Mouse (Mus musculus) kidney, postnatal 36 days (tissue): ENCODE measurements around the gene Rpia.

ENCODE experiments used
- DNase-seq, 2 experiments: peaks; one replicate each; pipeline ENCODE4 v3.0.0; 2021 to 2022; ENCODE audit warnings: mixed read lengths in 2 of 2

Rpia gene

GRCm38 (mm10) chr6:70747702-70748101, 44.3 kb downstream of the Rpia start:
- DNase-seq: no peak

DNA sequence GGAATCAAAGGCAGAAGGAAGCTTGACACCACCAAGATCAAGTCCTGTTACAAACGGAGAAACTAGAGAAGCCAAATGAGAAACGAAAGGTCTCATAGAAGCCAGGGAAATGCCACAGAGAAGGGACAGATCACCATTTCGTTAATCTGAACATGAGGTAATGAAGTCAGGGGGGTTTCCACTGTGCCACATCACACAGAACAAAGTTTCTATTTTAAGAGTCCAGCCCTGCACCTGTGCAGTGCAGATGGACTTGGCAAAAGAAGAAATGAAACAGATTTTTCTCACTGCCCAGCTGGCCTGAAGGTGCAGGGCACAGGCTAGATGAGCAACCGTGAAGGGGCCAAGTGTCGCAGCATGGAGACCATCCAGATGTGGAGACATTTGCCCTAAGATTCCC, 48.1 kb downstream of the Rpia start:
- DNase-seq: no peak

DNA sequence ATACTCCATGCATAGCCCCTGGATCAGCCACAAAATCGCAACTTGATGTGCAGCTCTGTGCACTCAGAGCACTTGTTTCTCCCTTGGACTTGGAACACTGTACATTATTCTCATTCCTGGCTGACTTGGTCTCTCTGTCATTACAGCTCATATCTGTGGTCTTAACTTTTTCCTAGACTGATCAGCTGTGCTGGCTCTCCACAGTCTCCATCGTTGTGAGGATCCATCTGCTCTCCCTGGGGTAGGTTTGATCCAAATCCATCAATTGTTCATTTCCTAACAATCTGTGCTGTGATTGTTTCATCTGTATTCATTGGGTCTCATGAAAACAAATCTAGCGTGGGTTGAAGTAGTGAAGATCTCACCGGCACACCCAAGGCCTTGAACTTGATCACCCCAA, 49.2 kb downstream of the Rpia start:
- DNase-seq: no peak

DNA sequence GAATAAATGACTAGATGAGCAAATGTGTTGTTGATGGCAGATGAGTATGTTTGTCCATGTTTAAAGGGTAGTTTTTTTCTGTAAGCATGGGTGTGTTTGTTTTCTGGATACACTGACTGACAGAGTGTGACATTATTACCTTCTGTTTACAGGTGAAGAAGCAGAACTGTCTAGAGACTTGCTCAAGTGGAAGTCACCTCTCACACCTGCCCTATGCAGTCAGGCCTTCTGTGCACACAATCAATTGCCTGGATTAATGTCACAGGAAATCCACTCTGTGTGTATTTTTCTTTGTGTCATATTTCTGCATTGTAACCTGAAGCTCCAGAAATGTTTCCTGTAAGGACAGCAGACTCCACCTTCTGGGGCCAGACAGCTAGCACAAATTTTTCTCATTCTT, 51.5 kb downstream of the Rpia start:
- no peak for DNase-seq

DNA sequence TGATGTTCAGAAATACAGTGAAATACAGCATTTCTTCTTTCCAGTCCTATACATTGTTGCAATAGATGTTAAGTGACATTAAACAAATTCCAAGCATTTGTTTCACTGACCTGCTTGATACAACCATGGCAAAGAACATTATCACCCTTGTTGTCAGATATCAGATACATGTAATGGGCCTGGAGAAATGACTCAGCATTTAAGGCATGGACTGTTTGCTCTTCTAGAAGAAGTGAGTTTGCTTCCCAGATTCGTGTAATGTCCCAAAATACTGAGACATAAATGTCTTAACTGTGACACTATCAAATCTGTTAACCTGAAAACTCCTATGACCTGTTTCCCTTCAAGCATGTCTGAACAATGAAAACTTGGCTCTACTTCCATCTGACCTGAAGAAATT, 52.6 kb downstream of the Rpia start:
- no peak for DNase-seq

DNA sequence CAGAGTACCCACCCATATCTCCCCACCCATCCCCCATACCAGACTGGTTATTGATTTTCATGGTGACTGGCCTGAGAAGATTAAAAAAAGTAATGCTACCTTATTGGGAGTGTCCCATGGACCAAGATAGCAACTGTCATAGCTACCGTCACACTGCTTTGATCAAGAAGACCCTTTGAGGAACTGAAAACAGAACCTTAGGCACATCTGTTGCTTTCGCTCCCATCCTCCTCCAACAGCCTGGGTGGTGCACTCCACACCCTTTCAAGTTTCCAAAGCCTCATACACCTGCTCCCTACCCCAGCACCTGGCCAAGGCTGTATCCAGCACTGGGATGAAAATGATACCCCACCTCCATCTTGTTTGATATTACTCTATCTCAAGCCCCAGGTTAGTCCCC, 56.5 kb downstream of the Rpia start:
- DNase-seq: no peak

DNA sequence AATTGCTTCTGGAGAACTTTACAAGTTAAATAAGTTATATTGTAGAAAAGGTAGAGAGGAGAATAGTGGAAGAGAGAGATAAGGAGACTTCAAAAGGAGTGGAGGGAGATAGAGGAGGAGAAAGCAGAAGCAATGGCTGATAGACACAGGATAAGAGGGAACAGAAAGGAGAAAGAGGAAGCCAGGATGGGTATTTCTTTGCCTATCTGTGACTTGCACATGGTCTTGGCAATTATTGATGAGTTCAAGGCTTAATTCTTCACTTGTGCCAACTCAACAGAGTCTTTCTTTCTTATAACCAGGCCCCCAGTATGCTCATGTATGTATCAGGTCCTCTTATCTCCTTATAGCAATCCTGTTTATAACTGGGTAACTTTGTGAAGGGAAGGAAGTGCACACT, 61.2 kb downstream of the Rpia start:
- DNase-seq: no peak

- DNase-seq: no peak
Observed at GRCm38 (mm10) chr6:70729125-70729524, 62.9 kb downstream of the Rpia start.

GRCm38 (mm10) chr6:70727094-70727721, 64.8 kb downstream of the Rpia start:
- no peak for DNase-seq

GRCm38 (mm10) chr6:70725639-70726038, 66.4 kb downstream of the Rpia start:
- no peak for DNase-seq

DNA sequence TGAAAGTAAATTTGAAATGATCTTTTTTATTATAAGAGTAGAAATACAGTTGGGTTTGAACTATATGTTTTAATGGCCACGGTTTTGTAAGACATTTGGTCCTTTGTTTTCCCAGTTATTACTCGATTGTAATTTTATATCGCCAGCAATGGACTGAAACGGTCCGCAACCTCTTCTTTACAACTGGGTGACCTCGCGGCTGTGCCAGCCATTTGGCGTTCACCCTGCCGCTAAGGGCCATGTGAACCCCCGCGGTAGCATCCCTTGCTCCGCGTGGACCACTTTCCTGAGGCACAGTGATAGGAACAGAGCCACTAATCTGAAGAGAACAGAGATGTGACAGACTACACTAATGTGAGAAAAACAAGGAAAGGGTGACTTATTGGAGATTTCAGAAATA, 67.3 kb downstream of the Rpia start:
- no peak for DNase-seq

- no peak for DNase-seq
Observed at GRCm38 (mm10) chr6:70722298-70722697, 69.7 kb downstream of the Rpia start.

- DNase-seq: no peak
Observed at GRCm38 (mm10) chr6:70718760-70719159, 73.3 kb downstream of the Rpia start.

DNA sequence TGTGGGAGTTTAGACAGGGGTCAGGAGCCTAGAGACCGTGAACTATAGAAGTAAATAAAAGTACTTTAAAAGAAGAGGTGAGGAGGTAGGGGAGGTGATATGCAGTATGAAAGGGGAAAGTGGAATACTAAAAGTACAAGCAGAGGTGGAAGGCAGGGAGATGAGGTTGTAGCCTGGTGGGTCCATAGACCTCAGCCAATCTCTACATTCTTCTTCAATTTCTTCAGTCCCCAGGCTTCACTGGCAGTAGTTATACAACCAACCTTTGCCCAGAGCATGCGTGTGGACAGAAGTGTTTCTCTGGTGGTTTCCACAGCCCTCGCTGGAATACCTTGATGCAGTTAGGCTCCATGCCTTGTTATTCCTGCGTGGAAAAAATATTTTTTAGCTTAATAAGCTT, 73.9 kb downstream of the Rpia start:
- no peak for DNase-seq

GRCm38 (mm10) chr6:70716701-70717393, 75.2 kb downstream of the Rpia start:
- no peak for DNase-seq
